ENCODE assay signal across 8 mouse cellular contexts in genomic region chr10:79945507-79946234, GRCm38 (mm10). TPM values are rescaled to one million over a fixed set of nuclear protein-coding genes. Genes with fewer than 3 reads are reported as not detected.
DNase-seq lines count a peak whose midpoint lies in the region; ATAC-seq and TF ChIP-seq lines count a peak whose summit lies in the region.

No protein-coding gene starts in this region.

- 0 out of 2 replicates have a peak, but pooled peaks have one; percentile 27 for ATAC-seq in hindbrain, postnatal 0 days
- no peak for ATAC-seq in liver, embryonic 15.5 days (ENCODE audit: insufficient read depth)
- ATAC-seq in neural tube, embryonic 15.5 days (ENCODE audit: low FRiP score) = no peak

- WGBS in hindbrain, postnatal 0 days = 26% methylated on average over 16 of the region's 16 CpGs
- WGBS in liver, embryonic 15.5 days (ENCODE audit: insufficient replicate concordance) = 46% methylated on average over 16 of the region's 16 CpGs
- 22% methylated on average over 16 of the region's 16 CpGs for WGBS in neural tube, embryonic 15.5 days

- TF ChIP-seq CTCF in hindbrain, postnatal 0 days (IDR thresholded peaks at IDR 0.05; ENCODE audit: low read depth) = no peak

- no peaks in the 10 kb centered on the region for H3K27me3 ChIP-seq in hindbrain, postnatal 0 days (ENCODE audit: insufficient read depth, low read length)
- no peaks in the 10 kb centered on the region for H3K27me3 ChIP-seq in liver, embryonic 15.5 days
- no peaks in the 10 kb centered on the region for H3K27me3 ChIP-seq in neural tube, embryonic 15.5 days (replicated peaks)

- intact Hi-C loops in left cerebral cortex, postnatal 4 days (cut with DNase I) = no loop called here

- no peak overlapping the region for H3K27ac ChIP-seq in hindbrain, postnatal 0 days
- peak overlapping the region; percentile 61 for H3K27ac ChIP-seq in liver, embryonic 15.5 days (replicated peaks)
- H3K27ac ChIP-seq in neural tube, embryonic 15.5 days (replicated peaks) = 0 out of 2 replicates have a peak overlapping the region, but pooled peaks have one; percentile 18

- no peak overlapping the region for H3K9ac ChIP-seq in hindbrain, postnatal 0 days (replicated peaks; ENCODE audit: low read length)
- H3K9ac ChIP-seq in liver, embryonic 15.5 days = no peak overlapping the region
- no peak overlapping the region for H3K9ac ChIP-seq in neural tube, embryonic 15.5 days (replicated peaks)

- H3K4me1 ChIP-seq in hindbrain, postnatal 0 days (ENCODE audit: insufficient read depth, low read length) = no peaks in the 10 kb centered on the region
- H3K4me1 ChIP-seq in liver, embryonic 15.5 days (replicated peaks) = peaks cover 89% of the 10 kb centered on the region
- peaks cover 35% of the 10 kb centered on the region for H3K4me1 ChIP-seq in neural tube, embryonic 15.5 days

- DNase-seq in left cerebral cortex, postnatal 4 days = peak; percentile 42
- DNase-seq in left cerebral cortex, adult 8-10 months (ENCODE audit: low spot score in 2 of 2) = no peak
- peak; percentile 39 for DNase-seq in hindbrain, postnatal 0 days (ENCODE audit: low spot score)
- no peak for DNase-seq in natural killer cell, adult 2 months (ENCODE audit: low spot score in 2 of 2)
- DNase-seq in adrenal gland, postnatal 14 days = no peak
- no peak for DNase-seq in gastrocnemius, postnatal 4 days (ENCODE audit: low spot score in 2 of 2)

- 0 out of 2 replicates have a peak, but pooled peaks cover 5% of the 10 kb centered on the region for H3K36me3 ChIP-seq in hindbrain, postnatal 0 days (ENCODE audit: insufficient read depth, low read length)
- H3K36me3 ChIP-seq in liver, embryonic 15.5 days (replicated peaks) = peaks cover 29% of the 10 kb centered on the region
- peaks cover 26% of the 10 kb centered on the region for H3K36me3 ChIP-seq in neural tube, embryonic 15.5 days

- no peak overlapping the region for H3K4me3 ChIP-seq in hindbrain, postnatal 0 days (ENCODE audit: low read length)
- no peak overlapping the region for H3K4me3 ChIP-seq in liver, embryonic 15.5 days (replicated peaks)
- H3K4me3 ChIP-seq in neural tube, embryonic 15.5 days (replicated peaks) = no peak overlapping the region

- no peaks in the 10 kb centered on the region for H3K9me3 ChIP-seq in hindbrain, postnatal 0 days (ENCODE audit: low read length)
- H3K9me3 ChIP-seq in liver, embryonic 15.5 days (replicated peaks) = no peaks in the 10 kb centered on the region
- no peaks in the 10 kb centered on the region for H3K9me3 ChIP-seq in neural tube, embryonic 15.5 days (replicated peaks)

- no peak overlapping the region for H3K4me2 ChIP-seq in hindbrain, postnatal 0 days (ENCODE audit: low read depth, low read length)
- peak overlapping the region; percentile 58 for H3K4me2 ChIP-seq in liver, embryonic 15.5 days
- no peak overlapping the region for H3K4me2 ChIP-seq in neural tube, embryonic 15.5 days

RNA-seq across cellular contexts. Expression of gene Wdr18, which starts 14.3 kb away (rescaled TPM):
- 10 to 100 TPM; 51.7 to 55.8 TPM for total RNA-seq in left cerebral cortex, postnatal 4 days (2021)
- total RNA-seq in left cerebral cortex, adult 8-10 months (2022) = 10 to 100 TPM; 38.5 to 48.2 (median 44.6) TPM
- 74.6 and 81.6 TPM in 2 replicates for total RNA-seq in hindbrain, postnatal 0 days (2014; rRNA removed)
- 109 TPM in 2 replicates for polyA plus RNA-seq in hindbrain, postnatal 0 days (2015; fragmentation: Nextera tagmentation; extraction: Ambion mirVana)
- polyA plus RNA-seq in liver, embryonic 15.5 days (2015; fragmentation: Nextera tagmentation; extraction: Ambion mirVana) = 46.3 and 48.4 TPM in 2 replicates
- polyA plus RNA-seq in neural tube, embryonic 15.5 days (2015; fragmentation: Nextera tagmentation; extraction: Ambion mirVana) = 94.4 and 104 TPM in 2 replicates
- total RNA-seq in adrenal gland, postnatal 14 days (2021) = 30.3 and 36.6 TPM in 2 replicates
- 10 to 100 TPM; 27.7 to 28.3 TPM for total RNA-seq in gastrocnemius, postnatal 4 days (2021)

RNA-seq across cellular contexts. Expression of gene Arid3a, which starts 18.8 kb away (rescaled TPM):
- total RNA-seq in left cerebral cortex, postnatal 4 days (2021) = 1 to 10 TPM; 6.3 to 9.5 TPM
- 1 to 10 TPM; 5.0 to 7.8 (median 7.5) TPM for total RNA-seq in left cerebral cortex, adult 8-10 months (2022)
- 9.7 and 10.1 TPM in 2 replicates for total RNA-seq in hindbrain, postnatal 0 days (2014; rRNA removed)
- 2.5 and 2.6 TPM in 2 replicates for polyA plus RNA-seq in hindbrain, postnatal 0 days (2015; fragmentation: Nextera tagmentation; extraction: Ambion mirVana)
- polyA plus RNA-seq in liver, embryonic 15.5 days (2015; fragmentation: Nextera tagmentation; extraction: Ambion mirVana) = 6.1 and 7.4 TPM in 2 replicates
- polyA plus RNA-seq in neural tube, embryonic 15.5 days (2015; fragmentation: Nextera tagmentation; extraction: Ambion mirVana) = 2.4 and 5.1 TPM in 2 replicates
- total RNA-seq in adrenal gland, postnatal 14 days (2021) = 5.9 and 6.9 TPM in 2 replicates
- total RNA-seq in gastrocnemius, postnatal 4 days (2021) = 1 to 10 TPM; 4.5 to 4.9 TPM

RNA-seq across cellular contexts. Expression of gene R3hdm4, which starts 24.7 kb away (rescaled TPM):
- total RNA-seq in left cerebral cortex, postnatal 4 days (2021) = 100 to 1,000 TPM; 307 to 309 TPM
- 100 to 1,000 TPM; 312 to 357 (median 346) TPM for total RNA-seq in left cerebral cortex, adult 8-10 months (2022)
- 111 and 133 TPM in 2 replicates for total RNA-seq in hindbrain, postnatal 0 days (2014; rRNA removed)
- 252 and 267 TPM in 2 replicates for polyA plus RNA-seq in hindbrain, postnatal 0 days (2015; fragmentation: Nextera tagmentation; extraction: Ambion mirVana)
- polyA plus RNA-seq in liver, embryonic 15.5 days (2015; fragmentation: Nextera tagmentation; extraction: Ambion mirVana) = 52.4 and 55.6 TPM in 2 replicates
- 264 and 288 TPM in 2 replicates for polyA plus RNA-seq in neural tube, embryonic 15.5 days (2015; fragmentation: Nextera tagmentation; extraction: Ambion mirVana)
- 75.8 and 82.8 TPM in 2 replicates for total RNA-seq in adrenal gland, postnatal 14 days (2021)
- 100 to 1,000 TPM in 1 of 2 experiments, 10 to 100 TPM in 1; 97.9 to 102 TPM for total RNA-seq in gastrocnemius, postnatal 4 days (2021)

RNA-seq across cellular contexts. Expression of gene Grin3b, which starts 24.8 kb away (rescaled TPM):
- total RNA-seq in left cerebral cortex, postnatal 4 days (2021) = under 1 TPM; 0.12 to 0.30 TPM
- under 1 TPM; 0.23 to 0.30 (median 0.24) TPM for total RNA-seq in left cerebral cortex, adult 8-10 months (2022)
- total RNA-seq in hindbrain, postnatal 0 days (2014; rRNA removed) = 0.68 and 0.97 TPM in 2 replicates
- polyA plus RNA-seq in hindbrain, postnatal 0 days (2015; fragmentation: Nextera tagmentation; extraction: Ambion mirVana) = 0.20 and 0.51 TPM in 2 replicates
- polyA plus RNA-seq in liver, embryonic 15.5 days (2015; fragmentation: Nextera tagmentation; extraction: Ambion mirVana) = 0.10 TPM in 1 of 2 replicates, not detected in the other
- 0.32 and 0.33 TPM in 2 replicates for polyA plus RNA-seq in neural tube, embryonic 15.5 days (2015; fragmentation: Nextera tagmentation; extraction: Ambion mirVana)
- total RNA-seq in adrenal gland, postnatal 14 days (2021) = not detected in 2 replicates
- total RNA-seq in gastrocnemius, postnatal 4 days (2021) = under 1 TPM; 0.10 to 0.27 TPM

RNA-seq across cellular contexts. Expression of gene Kiss1r, which starts 28.9 kb away (rescaled TPM):
- 1 to 10 TPM; 5.0 to 6.8 TPM for total RNA-seq in left cerebral cortex, postnatal 4 days (2021)
- 1 to 10 TPM; 5.8 to 8.3 (median 6.4) TPM for total RNA-seq in left cerebral cortex, adult 8-10 months (2022)
- total RNA-seq in hindbrain, postnatal 0 days (2014; rRNA removed) = 7.7 and 9.4 TPM in 2 replicates
- polyA plus RNA-seq in hindbrain, postnatal 0 days (2015; fragmentation: Nextera tagmentation; extraction: Ambion mirVana) = 3.4 and 3.9 TPM in 2 replicates
- 0.32 and 0.37 TPM in 2 replicates for polyA plus RNA-seq in liver, embryonic 15.5 days (2015; fragmentation: Nextera tagmentation; extraction: Ambion mirVana)
- 1.8 and 2.8 TPM in 2 replicates for polyA plus RNA-seq in neural tube, embryonic 15.5 days (2015; fragmentation: Nextera tagmentation; extraction: Ambion mirVana)
- total RNA-seq in adrenal gland, postnatal 14 days (2021) = 0.98 and 1.5 TPM in 2 replicates
- total RNA-seq in gastrocnemius, postnatal 4 days (2021) = under 1 TPM; 0.41 to 0.56 TPM

Comparison
In these comparisons a context has a peak if more than half of its experiments do, and no peak if none do; other contexts are left out.
1. DNase-seq: peak in left cerebral cortex, postnatal 4 days (single experiment) and hindbrain, postnatal 0 days (single experiment); none in left cerebral cortex, adult 8-10 months (0 of 2), natural killer cell, adult 2 months (0 of 2), adrenal gland, postnatal 14 days (single experiment) and gastrocnemius, postnatal 4 days (0 of 2).